Mouse (Mus musculus) telencephalon, adult 2 months (tissue): ENCODE data around the gene Cep104.

Experiments used
- DNase-seq: peaks from one replicate; pipeline ENCODE4 v3.0.0-alpha.2; 2011; ENCODE audit warnings: low read depth, low spot score

The Cep104 gene

DNA sequence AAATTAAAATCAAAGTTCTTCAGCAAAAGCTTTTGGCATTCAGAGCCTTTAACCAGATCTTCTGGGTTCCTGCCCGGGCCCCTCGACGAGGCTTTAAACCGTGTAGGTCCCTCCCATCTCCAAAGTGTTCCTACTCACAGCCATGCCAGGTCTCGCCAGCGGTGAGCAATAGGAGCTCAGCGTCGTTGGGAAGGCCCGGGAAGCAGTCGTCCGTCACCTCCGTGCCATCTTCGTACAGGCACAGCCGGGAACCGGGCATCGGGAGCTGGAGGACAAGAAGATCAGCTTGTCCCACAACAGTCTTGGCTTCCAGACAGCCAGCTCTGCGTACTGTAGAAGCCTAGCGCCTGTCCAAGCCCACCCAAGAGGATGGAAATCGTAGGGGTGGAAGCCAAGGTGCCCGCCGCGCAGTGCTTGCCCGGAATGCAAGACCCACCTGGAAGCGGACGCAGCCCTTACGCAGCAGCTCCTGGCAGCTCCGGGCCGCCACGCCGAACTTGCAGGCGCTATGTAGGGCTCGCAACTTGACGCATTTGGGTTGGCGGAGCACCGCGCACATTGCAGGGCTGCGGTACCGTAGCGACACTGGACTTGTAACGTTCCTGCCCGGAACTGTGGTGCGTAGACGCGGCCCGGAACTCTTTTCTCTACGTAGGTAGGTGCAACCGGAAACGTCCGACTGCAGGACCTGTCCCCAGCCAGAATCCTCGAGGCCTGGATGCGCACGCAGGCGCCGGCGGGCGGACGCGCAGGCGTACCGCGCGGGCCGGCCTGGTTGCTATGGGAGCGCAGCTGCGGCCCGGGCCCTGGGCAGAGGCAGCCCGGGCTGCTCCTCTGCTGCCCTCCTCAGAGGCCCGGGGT, at the start of gene Cep104, which contains the start of gene Dffb:
Gene Cep104, plus strand, starts transcription at position 764 of the 861 bp plus-strand sequence.
Gene Dffb, minus strand, starts transcription at position 696 of the 861 bp plus-strand sequence.
- peak; percentile 93 for DNase-seq

DNA sequence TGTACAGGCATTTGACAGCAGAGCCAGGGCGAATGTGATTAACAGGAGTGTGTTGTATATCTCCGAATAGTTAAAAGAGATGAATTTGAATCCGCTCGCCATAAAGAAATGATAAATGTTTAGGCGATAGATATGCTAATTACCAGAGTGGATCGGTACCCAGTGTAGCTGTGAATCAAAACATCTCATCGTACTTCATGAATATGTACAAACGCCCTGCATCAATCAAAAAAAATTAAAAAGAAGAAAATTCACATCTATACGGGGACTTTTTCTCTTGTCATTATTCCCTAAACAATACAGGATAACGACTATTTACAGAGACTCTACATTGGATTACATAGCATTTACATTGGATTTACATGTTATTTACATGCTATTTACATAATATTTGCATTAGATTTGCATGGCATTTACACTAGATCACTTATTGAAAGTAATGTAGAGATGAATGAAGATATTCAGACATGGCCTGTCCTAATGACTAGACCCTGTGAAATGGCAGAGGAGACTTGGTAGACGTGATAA, 46.2 kb upstream of the Cep104 start:
- no peak for DNase-seq

DNA sequence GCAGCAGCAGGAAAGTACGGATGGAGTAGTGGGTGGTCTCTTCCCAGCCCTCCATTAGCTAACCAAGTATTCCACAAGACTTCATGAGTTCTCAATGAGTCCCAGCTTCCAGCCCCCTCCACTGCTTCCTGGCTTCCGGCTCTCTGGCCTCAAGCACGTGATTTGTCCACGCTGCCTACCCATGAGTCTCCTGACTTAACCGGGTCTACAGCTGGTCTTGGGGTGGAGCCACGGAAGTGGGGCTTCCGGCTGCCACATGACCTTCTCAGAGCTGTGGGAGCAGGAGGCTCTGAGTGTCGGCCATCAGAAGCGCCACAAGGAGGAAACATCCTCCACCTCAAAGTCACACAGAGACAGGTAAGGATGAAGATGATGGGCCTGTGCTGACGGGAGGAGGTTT, 45.6 kb upstream of the Cep104 start:
- no peak for DNase-seq

DNA sequence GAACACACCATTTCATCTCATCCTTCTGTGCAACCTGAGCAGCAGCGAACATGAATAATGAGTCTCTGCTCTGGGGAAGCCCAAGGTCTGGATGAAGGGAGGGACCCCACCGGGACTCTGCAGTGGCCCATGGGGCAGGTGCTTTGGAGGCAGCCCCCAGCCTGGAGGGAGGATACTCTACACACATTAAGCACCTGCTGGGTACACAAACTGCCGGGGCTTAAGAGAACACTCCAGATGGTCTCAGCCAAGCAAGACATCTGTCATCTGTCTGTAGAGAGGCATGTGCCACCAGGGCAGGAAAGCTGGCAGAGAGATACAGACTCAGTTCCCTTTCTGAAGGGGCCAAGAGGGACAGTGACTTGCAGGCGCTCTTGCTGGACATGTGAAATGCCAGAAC, 45.1 kb upstream of the Cep104 start:
- no peak for DNase-seq

DNA sequence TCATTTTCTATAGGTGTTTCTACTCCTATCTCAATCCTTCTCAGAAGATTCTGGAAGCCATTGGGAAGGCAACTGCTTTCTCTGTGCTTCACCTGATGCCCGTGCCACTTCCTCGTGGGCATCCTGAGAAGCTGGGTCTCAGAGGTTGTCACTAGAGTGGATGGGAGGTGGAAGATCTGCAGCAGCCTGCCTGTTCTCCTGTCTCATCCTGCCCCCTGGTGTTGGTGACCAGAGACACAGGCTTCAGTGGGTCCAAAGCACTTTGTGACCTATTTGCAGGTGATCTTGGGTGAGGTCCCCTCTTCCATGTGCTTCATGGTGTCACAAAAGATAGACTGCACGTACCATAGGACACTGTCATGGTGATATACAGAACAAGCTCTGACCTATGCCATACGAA, 31.8 kb upstream of the Cep104 start:
- DNase-seq, result no peak

DNA sequence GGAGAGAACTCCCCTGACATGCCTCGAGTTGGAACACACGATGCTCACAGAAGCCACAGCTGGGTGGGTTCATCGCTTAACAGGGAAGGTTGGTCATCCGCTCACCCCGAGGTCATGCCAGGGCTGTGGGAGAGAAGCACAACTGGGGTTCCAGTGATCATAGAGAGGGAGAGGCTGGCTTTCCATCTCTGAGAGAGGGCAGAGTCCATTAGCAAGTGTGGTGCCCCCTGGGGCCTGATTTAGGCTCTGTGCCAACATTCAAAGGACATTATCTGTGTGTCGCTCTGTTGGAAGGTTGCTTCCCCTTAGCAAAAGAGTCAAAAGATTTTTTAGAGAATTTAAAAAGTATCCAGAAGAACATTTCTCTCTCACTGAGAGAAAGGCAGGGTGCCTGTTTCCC, 30.7 kb upstream of the Cep104 start:
- no peak for DNase-seq

DNA sequence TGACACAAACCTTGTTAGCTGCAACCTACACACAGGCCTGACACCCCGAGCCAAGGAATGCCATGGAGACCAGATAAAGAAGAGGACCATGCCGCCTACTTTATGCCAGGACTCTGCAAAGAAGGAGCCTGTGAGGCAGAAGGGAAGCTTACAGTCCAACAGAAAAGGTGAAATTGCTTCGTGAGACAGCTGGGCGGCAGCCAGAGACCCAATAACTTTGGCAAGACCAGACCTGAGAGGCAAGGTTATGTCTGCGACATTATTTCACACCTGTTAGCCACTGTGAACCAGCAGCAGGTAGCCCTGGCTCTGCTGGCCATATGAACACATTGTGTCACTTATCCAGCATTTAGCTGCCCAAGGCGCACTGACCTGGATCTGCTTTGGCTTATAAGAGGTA, 29.3 kb upstream of the Cep104 start:
- no peak for DNase-seq

DNA sequence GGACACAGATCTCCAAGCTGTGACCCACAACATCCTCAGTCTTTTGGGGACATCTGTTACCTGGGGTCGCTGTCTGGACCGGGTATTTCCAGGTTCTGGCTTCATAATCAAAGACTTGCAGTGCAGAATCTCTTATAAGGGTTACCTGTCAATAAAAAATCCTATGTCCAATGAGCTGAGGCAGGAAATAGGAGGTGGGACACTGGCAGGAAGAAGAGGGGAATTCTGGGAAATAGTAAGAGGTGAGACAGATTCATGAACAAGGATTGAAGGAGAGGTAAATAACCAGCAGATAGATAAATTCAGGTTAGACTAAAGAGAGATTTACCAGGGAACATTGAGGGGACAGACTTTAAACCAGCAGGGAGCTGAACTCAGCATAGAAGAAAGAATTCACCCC, 24.6 kb upstream of the Cep104 start:
- DNase-seq, result no peak

DNA sequence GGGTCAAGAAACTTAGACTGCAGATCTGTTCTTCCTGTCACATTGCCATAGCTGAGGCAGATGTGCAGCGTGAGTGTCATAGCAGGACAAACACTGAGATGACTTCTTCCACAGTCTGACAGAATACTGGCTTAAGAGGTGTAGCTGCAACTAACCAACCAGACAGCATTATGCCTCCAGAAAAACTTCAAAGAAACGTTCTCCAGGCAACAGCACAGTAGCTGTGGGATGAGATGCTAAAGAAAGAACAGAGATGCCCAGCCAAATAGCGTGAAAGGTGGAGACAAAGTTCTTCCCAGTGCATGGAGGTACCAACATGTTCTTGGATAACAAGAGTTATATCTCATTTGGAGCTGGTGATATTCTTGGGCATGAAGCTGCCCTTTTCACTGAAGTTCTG, 23.8 kb upstream of the Cep104 start:
- DNase-seq, result no peak

DNA sequence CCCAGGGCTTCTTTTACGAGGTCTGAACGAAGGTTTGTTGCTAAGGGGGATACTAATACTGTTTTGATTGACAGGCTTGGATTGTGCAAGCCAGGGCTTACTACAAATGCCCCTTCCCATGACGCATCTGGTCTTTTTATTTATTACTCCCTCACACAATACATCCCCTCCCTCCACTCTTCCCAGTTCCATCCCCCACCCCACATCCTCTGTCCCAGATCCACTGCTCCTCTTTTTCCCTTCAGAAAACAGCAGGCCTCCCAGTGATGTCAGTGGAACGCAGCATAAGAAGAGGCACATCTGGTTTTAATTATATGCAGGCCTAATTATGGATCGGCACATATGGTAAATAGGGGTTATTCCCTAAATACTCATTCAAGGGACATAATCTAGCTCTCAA, 23.3 kb upstream of the Cep104 start:
- no peak for DNase-seq

DNA sequence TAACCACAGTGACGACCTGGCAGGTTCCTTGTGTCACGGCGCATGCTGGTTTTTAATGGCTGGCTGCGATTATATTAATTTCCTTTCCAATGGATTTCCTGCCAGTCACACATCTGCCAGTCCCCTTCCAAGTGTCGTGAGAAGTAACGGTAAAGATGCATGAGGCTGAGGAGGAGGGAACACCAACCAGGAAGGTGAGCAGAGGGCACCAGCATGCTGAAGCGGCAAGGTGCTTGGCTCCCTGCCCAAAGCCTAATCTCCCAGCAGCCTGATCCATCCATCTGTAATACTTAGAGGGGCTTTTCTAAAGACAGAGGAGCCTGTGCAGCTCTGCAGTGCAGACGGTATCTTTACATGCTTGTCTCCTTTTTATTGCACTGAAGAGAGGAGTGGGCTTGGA, 19.3 kb upstream of the Cep104 start:
- DNase-seq, result no peak

DNA sequence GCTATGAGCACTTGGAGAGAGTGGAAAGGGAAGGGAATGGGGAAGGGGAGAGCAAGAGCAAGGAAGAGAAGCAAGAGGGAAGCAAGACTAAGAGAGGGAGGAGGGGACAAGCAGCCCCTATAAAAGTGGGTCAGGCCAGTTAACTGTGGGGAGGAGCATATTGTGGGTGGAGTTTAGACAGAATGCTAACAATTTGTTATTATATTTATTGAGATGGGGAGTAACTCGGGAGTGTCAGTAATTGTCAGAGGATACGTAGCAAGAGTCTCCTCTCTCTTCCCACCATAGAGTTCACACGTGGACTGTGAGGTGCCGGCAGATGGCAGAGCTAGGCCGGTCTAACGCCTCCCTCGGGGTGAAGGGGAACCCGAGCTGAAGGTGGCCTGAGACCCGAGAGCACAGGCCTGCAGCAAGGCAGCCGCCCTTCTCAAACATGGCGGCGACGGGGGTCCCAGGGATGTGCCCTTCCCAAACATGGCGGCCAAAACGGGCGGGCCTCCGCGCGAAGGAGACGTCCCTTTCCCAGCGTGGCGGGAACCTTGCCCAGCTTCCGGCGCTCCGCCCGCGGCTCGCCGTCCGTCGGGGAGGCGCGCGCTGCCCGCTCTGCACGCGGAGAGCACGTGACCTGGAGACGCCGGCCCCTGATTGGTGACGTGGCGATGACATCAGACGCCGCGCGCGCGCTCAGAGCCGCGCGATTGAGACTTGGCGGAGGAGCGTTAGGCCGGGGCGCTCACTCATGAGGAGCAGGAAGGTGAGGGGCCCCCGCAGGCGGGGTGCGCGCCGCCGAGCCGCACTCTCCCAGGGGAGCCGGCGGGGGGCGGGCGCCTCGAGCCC, 18.2 kb upstream of the Cep104 start, which contains the start of gene A430005L14Rik:
Gene A430005L14Rik, plus strand, starts transcription at position 669 of the 837 bp plus-strand sequence.
- DNase-seq, result peak; percentile 92

DNA sequence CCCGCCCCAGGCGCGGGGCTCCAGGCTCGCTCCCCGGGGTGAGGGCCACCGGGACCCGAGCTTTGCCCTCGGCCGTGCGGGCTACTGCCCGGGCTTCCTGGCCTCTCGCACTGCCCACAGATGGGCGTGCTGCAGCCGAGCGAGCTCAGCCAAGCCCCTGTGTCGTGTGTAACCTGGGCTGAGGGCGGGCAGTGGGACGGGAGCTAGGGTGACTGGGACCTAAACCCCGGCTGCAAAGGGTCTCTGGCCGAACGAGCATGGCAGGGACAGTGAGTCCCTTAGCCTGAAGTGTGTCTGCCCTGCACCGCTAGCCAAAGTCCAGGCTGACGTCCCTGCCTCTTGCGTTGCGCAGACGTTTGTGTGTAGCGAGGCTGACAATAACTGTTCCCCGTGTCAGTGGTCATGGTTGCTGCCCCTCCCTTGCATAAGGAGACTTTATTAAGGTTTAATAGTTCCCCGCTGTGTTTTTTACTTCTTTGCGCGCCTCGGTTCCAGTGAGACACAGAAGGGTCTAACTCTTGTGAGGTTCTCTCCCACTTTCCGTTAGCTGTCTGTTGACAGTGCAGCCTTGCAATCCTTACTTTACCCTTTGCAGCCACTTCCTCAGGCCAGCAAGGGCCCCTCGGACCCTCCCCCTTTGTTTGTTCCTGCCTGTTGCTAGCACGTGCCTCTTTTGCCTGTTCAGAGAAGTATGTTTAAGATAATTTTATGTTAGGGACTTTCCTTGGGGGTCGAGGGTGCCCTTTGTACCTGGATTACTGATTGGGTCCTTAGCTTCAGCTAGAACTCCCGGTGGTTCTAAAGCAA, 17.3 kb upstream of the Cep104 start:
- no peak for DNase-seq

DNA sequence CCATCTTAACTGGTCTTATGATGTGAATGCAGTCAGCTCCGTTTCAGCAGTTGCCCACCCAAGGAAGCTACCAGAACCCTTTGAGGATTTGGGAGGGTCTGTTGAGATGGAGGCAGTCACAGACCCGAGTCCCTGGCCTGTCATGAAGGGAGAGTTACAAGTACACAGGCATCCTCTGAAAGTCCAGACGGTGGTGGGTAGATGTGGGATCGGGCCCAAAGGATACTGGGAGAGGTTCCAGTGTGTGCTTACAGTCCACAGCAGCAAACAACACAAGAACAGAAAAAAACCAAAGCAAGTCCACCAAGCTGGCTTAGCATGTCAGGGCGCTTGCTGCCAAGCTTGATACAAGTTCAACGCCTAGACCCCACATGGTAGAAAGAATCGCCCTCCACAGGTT, 12.4 kb upstream of the Cep104 start:
- no peak for DNase-seq

DNA sequence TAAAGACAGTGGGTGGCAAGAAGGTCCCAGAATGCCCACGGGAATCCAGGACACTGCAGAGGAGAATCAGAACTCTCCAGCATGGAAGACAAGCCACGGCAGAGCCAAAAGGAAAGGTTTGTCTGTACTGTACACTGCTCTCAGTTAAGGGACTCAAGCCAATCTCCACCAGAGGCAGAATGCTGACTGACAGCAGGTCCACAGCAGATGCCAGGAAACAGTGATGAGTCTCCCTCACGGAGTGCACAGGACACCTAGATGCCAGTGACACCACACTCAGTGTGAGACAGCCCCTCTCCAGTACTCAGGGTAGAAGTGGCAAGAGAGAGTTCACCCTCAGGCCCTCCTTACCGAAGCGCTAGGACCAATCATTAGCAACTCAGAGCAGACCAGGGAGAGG, 8.3 kb upstream of the Cep104 start:
- no peak for DNase-seq

DNA sequence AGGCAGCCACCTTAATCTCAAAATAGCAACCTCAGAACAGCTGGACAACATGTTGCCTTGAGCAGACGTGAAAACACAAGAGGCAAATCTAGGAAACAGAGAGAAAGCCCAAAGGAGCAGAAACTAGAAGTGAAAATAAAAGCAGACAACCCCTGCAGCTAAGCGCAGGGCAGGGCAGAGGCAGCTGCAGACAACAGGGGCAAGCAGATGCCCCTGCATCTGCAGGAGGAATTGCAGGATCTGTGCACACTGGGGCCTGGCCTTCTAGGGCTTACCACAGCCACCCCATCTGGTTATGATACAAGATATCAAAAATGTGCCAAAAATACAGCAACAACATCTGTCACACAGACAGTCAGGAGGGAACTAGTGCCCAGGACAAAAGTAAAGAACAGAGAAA, 7.4 kb upstream of the Cep104 start:
- DNase-seq, result no peak

DNA sequence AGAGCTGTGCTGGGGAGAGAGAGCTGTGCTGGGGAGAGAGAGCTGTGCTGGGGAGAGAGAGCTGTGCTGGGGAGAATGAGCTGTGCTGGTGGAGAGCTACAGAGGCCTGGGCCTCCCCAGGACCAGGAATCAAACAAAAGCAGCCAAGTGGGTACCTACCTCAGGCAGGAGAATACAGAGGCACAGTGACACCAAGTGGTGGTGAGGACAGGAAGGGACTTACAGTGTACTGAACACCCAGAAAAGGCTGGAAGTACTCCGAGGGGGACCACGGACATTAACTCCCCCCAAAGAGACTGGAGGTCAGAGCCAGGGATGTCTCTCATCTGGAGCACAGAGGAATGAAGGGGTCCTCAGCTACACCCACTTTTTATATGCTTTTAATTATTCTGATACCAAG, 6.9 kb upstream of the Cep104 start:
- no peak for DNase-seq

DNA sequence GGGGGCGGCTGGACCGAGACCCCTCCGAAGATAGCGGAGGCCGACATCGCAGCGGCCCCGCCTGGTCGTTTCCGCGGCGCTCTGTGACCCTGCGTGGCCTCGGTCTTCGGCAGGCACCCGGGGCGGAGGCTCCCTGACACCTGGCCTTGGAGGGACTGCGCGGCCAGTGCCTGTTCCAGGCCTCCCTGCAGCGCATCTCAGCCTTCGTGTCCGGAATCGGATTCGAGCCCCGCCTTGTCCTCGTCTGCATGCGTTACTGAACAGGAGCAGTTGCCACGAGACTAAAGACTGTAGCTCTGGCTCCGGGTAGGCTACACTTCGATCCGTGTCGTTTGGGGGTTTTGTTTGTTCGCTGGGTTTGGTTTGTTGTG, 283 bp downstream of the Cep104 start:
- no peak for DNase-seq

DNA sequence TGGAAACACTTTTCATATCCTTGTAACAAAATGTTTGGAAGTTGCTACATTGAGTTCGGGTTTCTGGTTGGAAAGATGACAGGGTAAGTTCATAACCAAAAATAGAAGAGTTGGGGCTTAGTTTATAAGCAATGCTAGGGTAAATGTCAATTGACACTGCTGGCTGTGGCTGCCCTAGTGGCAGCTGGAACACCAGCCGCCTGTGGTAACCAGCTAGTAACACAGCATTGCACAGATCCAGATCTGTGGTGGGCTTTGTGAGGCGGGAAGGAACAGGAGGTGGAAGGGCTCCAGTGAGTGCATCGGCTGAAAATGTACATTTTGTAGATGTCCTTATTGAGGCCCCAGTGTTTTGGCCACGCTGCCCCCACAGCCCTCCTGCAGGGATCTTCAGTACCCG, 774 bp downstream of the Cep104 start:
- DNase-seq, result no peak

DNA sequence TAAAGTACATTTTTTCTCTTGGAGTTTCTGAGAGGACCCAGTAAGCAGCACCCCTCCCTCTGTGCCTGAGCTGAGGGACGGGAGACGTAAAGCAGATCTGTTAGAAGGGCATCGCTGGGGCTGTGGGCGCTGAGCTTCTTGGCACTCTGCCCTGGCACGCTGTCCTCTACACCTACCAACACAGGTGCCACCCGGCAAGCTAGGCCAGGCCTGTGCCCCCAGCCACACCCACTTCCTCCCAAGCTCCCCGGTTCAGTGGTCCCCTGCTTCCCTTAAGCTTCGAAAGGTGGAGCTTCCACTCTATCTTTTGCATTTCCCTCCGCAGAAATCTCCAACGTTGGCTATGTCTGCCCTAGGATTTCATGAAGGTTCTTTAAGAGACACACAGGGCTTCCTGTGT, 4.2 kb downstream of the Cep104 start:
- DNase-seq, result no peak

DNA sequence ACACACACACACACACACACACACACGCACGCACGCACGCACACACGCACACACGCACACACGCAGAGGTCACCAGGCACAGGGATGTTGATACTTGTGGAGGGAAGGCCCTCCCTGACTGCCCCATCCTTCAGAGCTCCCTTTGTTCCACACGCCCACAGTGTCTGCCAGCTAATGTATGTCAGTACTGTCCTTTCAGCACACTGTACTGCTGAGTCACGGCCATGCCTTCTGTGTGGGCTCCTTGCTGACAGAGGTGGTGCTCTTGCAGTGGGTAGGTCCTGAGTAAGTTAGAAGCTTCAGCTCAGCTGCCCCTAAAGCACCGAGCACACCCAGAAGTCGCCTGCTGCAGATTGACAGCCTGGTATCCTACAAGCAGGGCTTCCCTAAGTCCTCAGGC, 5.5 kb downstream of the Cep104 start:
- DNase-seq, result peak; percentile 47

DNA sequence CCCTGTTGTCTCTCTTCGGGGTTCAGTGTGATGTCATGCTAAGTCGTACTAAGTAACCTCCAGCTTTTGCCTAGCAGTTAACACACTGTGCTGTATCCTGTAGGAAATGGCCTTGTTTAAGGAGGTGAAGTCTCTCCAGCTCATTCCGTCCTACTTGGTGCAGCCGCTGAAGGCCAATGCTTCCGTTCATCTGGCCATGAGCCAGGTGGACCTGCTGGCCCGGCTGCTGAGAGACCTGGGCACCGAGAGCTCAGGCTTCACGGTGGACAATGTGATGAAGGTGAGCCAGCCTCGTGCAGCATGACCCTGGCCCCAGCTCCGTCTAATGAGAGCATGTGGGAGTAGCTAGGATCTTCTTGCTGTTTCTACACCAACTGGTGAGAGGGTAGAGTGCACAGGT, 17.7 kb downstream of the Cep104 start:
- DNase-seq, result no peak
